Mouse (Mus musculus) midbrain, embryonic 15.5 days (tissue): Measurements from ENCODE around the gene Ankrd6. TPM values are rescaled to one million over a fixed set of nuclear protein-coding genes. Genes with fewer than 3 reads are reported as not detected.

Source experiments
- ATAC-seq: fragments of 200-750 bp; cut with Nextera tagmentation; replicated peaks from 2 replicates; pipeline ENCODE4 v1.8.0; 2017; ENCODE audit warnings: moderate TSS enrichment
- H3K27ac ChIP-seq: fragments of 300-500 bp; sonication (generic); 2 replicates; pipeline ENCODE4 v1.5.1; 2015; ENCODE audit warnings: mild to moderate bottlenecking, inconsistent platforms
- H3K27me3 ChIP-seq: fragments of 300-500 bp; sonication (generic); replicated peaks from 2 replicates; pipeline ENCODE4 v1.6.1; 2015; ENCODE audit warnings: inconsistent platforms
- H3K36me3 ChIP-seq: fragments of 300-500 bp; sonication (generic); replicated peaks from 2 replicates; pipeline ENCODE4 v1.6.1; 2015; ENCODE audit warnings: inconsistent platforms
- H3K4me1 ChIP-seq: fragments of 300-500 bp; sonication (generic); 2 replicates; pipeline ENCODE4 v1.6.1; 2015; ENCODE audit warnings: inconsistent platforms
- H3K4me2 ChIP-seq: fragments of 300-500 bp; sonication (generic); 2 replicates; pipeline ENCODE4 v1.6.1; 2015; ENCODE audit warnings: inconsistent platforms, mild to moderate bottlenecking, moderate library complexity
- H3K4me3 ChIP-seq: fragments of 300-500 bp; sonication (generic); 2 replicates; pipeline ENCODE4 v1.5.1; 2015; ENCODE audit warnings: mild to moderate bottlenecking, inconsistent platforms
- H3K9ac ChIP-seq: fragments of 300-500 bp; sonication (generic); 2 replicates; pipeline ENCODE4 v1.6.1; 2015; ENCODE audit warnings: mild to moderate bottlenecking, inconsistent platforms
- H3K9me3 ChIP-seq: fragments of 300-500 bp; sonication (generic); 2 replicates; pipeline ENCODE4 v1.6.1; 2016; ENCODE audit warnings: inconsistent platforms
- WGBS: fragments of 180-500 bp; shearing (Covaris S2); methylation state at CpG from one replicate; pipeline ENCODE4 v1.1.7; 2015; ENCODE audit warnings: mixed read lengths; 5-methylcytosine and 5-hydroxymethylcytosine counted together
- polyA plus RNA-seq: library from polyadenylated mRNA; unstranded; fragments of >200 nt; fragmentation: Nextera tagmentation; extraction: Ambion mirVana; gene quantifications from 2 replicates; pipeline ENCODE4 v1.2.1, GENCODE M21; 2015

The Ankrd6 gene
- polyA plus RNA-seq, 1 experiment from 2014 or later, result 32.4 TPM

DNA sequence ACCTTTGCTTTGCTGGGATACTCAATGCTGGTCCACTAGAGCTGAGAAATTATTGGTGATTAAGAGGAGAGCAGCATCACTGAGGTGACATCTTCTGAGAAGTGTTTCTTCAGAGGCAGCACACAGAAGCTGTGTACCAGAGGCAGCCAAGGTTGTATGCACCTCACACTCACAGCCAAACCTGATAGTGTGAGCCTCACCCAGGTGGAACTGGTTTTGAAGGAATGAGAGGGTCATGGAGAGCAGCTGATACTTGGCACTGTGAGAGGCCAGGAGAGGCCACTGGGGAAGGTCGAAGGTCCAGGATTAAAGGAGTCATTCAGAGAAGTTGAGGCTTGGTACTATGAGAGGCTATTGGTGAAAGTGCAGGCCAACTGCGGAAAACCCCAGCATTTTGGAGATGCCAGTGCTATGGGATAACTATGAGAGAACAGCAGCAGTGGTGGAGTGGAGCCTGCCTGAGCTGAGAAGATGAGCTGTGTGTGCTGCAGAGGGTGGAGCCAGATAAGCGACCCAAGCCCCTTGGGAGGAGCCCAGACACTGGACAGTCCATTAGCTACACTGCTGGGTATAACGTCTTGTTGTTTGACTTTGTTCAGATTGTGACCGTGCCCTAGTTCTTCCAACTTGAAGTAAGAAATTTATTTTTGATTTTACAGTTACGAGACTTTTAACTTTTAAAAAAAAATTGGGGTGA, 33.8 kb downstream of the Ankrd6 start:
- 0 out of 2 replicates have a peak overlapping the region, but pooled peaks have one; percentile 45 for H3K27ac ChIP-seq
- H3K9ac ChIP-seq, result no peak overlapping the region
- peaks cover 32% of the 10 kb centered on the region for H3K4me1 ChIP-seq
- 56% methylated on average over 6 of the region's 6 CpGs for WGBS
- H3K4me2 ChIP-seq, result no peak overlapping the region
- ATAC-seq, result no peak
- H3K9me3 ChIP-seq, result no peaks in the 10 kb centered on the region
- H3K27me3 ChIP-seq, result no peaks in the 10 kb centered on the region
- no peak overlapping the region for H3K4me3 ChIP-seq
- no peaks in the 10 kb centered on the region for H3K36me3 ChIP-seq

DNA sequence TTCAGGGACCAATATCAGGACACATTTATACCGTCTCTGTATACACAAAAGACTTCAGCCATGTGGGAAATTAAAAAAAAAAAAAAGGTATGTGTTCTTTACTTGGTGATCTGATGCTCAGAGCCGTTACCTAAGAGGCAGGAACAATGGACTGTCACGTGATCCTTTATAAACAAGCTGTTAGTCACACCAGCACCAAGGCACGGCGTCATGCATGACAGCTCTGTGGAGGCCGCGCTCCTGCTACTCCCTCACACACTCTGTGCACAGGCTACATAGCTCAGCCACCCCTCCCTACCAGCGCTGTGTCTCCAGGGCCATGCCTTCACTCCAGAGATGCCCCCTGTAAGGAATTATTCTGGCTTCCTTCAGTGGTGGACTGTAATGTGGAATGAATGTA, 34.7 kb downstream of the Ankrd6 start:
- Histone ChIP-seq H3K4me2 (0 out of 2 replicates have a peak overlapping the region, but pooled peaks have one; percentile 1), H3K4me1 (peaks cover 24% of the 10 kb centered on the region)

DNA sequence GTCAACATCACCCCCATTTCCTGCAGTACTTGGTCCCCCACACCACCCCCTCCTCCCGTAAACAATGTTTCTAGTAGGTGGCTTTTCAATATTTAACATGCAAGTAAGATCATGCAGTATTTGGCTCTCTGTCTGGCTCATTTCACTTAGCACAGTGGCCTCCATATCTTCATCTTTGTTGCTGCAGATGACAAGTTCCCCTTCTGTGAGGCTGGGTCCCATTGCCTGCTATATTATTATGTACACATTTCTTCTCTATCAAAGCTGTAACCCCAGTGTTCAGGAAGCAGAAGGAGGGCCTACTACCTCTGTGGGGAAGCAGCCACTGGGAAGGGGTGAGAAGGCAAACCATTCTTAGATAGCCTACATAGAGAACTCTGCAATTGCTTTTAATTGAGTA, 40.6 kb downstream of the Ankrd6 start:
- Histone ChIP-seq H3K9me3 (no peaks in the 10 kb centered on the region), H3K36me3 (no peaks in the 10 kb centered on the region), H3K4me1 (no peaks in the 10 kb centered on the region), H3K4me3 (no peak overlapping the region), H3K9ac (no peak overlapping the region), H3K27me3 (no peaks in the 10 kb centered on the region), H3K27ac (no peak overlapping the region), H3K4me2 (no peak overlapping the region)
- no peak for ATAC-seq
- 91% methylated on average over 1 of the region's 1 CpGs for WGBS

More for the DNA sequence above, 34.7 kb downstream of the Ankrd6 start:
- Histone ChIP-seq H3K4me3 (no peak overlapping the region), H3K9me3 (no peaks in the 10 kb centered on the region), H3K36me3 (no peaks in the 10 kb centered on the region), H3K9ac (no peak overlapping the region), H3K27ac (peak overlapping the region; percentile 45; the same call in 1 of the 2 replicates), H3K27me3 (no peaks in the 10 kb centered on the region)
- WGBS, result 20% methylated on average over 8 of the region's 8 CpGs
- peak; percentile 81 for ATAC-seq

DNA sequence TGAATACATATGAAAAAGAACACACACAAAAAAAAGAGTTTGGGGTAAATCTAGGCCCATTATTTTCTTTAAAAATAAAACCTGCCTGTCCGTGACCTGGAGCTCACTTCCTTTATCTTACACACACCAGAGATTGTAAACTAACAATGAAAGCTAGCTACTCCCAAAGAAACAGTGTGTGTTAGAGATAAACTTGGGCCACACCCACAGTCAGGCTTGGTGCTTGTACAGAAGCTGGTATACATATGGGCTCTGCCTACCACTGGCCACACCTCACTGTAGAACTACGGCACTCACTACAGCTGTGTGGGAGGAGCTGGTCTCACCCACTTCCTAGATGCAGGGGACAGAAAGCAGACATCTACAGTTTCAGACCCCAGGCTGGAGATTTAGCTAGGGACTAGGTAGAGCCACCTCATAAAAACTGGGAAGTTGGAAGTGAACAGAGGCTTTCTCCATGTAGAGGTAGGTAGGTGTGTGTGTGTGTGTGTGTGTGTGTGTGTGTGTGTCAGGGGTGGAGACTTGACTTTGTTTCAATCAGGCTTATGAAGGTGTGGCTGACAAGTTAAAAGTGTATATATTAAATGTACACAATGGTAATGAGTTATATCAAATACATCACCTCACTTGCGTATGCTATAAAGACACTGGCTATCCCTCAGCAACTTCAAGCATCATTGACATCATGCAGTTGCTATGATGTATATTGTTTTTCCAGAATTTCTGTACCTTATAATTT, 41.2 kb downstream of the Ankrd6 start:
- ATAC-seq, result no peak
- no peaks in the 10 kb centered on the region for H3K36me3 ChIP-seq
- H3K27me3 ChIP-seq, result no peaks in the 10 kb centered on the region
- H3K9me3 ChIP-seq, result no peaks in the 10 kb centered on the region
- no peak overlapping the region for H3K27ac ChIP-seq
- no peak overlapping the region for H3K4me3 ChIP-seq
- H3K9ac ChIP-seq, result no peak overlapping the region
- no peak overlapping the region for H3K4me2 ChIP-seq
- WGBS, result 87% methylated on average over 3 of the region's 3 CpGs
- H3K4me1 ChIP-seq, result no peaks in the 10 kb centered on the region

DNA sequence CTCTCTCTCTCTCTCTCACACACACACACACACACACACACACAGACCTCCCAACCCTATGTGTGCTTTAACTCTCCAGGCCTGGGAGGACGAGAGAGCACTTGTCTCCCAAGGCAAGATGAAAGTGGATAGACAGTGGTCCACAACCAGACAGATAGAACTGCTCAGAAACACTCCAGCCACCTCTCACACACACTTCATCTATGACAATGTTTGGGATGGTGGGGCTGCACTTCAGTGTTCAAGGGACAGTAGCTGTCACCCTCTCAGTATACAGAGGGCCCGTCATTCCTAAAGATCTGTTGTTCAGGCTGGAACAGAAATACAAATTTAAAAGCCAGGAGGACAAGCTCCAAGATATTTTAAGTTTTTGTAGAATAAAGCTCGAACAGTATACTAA, 43.0 kb downstream of the Ankrd6 start:
- Histone ChIP-seq H3K27ac (no peak overlapping the region), H3K27me3 (no peaks in the 10 kb centered on the region), H3K9ac (no peak overlapping the region), H3K4me2 (no peak overlapping the region), H3K9me3 (no peaks in the 10 kb centered on the region), H3K4me3 (no peak overlapping the region), H3K36me3 (no peaks in the 10 kb centered on the region), H3K4me1 (no peaks in the 10 kb centered on the region)
- ATAC-seq, result no peak
- WGBS, result 93% methylated on average over 3 of the region's 3 CpGs

DNA sequence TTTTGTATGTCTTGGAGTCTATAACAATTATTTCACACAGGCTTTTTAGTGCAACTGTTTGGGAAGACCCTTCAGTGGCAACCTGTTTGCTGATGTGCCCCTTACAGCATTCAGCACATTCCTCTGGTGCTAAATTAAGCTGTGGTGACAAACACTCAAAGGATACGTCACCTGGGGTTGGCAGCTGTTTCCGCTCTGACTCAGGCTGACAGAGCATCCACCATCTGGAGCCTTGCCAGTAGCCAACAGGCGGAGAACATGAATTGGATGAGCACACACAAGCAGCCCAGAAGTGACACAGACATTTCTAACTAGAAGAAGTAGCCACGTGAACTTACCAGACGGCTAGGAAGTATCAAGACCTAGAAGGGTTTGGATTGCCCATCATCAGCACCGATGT, 44.0 kb downstream of the Ankrd6 start:
- Histone ChIP-seq H3K27me3 (no peaks in the 10 kb centered on the region), H3K4me1 (no peaks in the 10 kb centered on the region), H3K4me3 (no peak overlapping the region), H3K9me3 (no peaks in the 10 kb centered on the region), H3K27ac (no peak overlapping the region), H3K4me2 (no peak overlapping the region), H3K9ac (no peak overlapping the region), H3K36me3 (no peaks in the 10 kb centered on the region)
- ATAC-seq, result no peak
- 68% methylated on average over 6 of the region's 6 CpGs for WGBS

DNA sequence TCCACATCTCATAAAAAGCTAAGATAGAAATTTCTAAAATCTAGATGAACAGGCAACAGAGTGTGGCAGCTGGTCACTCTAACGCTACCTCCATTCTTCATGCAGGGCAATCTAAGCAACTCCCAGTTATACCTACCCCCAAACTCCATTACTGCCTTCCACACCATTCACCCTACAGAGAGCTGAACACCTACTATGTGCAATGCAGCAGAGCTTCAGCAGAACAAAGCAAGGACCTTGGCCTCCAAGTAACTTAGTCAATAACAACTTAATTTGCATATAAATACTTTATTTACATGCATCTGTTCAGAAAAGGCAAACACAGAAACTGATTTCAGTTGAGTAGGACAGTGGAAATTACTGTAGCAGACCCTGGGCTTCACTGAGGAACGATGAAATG, 44.7 kb downstream of the Ankrd6 start:
- Histone ChIP-seq H3K4me2 (no peak overlapping the region), H3K27me3 (no peaks in the 10 kb centered on the region), H3K4me3 (no peak overlapping the region), H3K9ac (no peak overlapping the region), H3K4me1 (no peaks in the 10 kb centered on the region), H3K36me3 (no peaks in the 10 kb centered on the region), H3K27ac (no peak overlapping the region), H3K9me3 (no peaks in the 10 kb centered on the region)
- WGBS, result 92% methylated on average over 2 of the region's 2 CpGs
- ATAC-seq, result no peak

DNA sequence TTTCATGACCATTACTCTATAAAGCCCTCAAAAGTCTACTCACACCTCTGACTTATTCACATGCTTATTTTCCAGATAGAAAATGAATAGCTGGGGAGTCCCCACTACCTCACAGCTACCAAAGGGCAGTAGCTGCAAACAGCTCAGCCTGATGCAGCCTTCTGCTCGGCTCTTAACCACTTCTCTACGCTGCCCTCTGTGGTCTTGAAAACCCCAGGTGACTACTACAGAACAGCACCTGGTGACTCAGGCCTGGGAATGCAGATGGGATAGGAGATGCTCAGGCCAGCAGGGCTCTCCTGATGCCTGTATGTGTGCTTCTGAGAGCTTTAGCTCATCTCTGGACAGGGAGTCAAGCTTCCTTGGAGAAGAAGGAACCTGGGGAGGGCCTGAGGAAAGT, 45.3 kb downstream of the Ankrd6 start:
- no peak for ATAC-seq
- Histone ChIP-seq H3K27me3 (no peaks in the 10 kb centered on the region), H3K9me3 (no peaks in the 10 kb centered on the region), H3K4me2 (no peak overlapping the region), H3K4me3 (no peak overlapping the region), H3K27ac (no peak overlapping the region), H3K36me3 (no peaks in the 10 kb centered on the region), H3K9ac (no peak overlapping the region), H3K4me1 (no peaks in the 10 kb centered on the region)
- 79% methylated on average over 2 of the region's 2 CpGs for WGBS

DNA sequence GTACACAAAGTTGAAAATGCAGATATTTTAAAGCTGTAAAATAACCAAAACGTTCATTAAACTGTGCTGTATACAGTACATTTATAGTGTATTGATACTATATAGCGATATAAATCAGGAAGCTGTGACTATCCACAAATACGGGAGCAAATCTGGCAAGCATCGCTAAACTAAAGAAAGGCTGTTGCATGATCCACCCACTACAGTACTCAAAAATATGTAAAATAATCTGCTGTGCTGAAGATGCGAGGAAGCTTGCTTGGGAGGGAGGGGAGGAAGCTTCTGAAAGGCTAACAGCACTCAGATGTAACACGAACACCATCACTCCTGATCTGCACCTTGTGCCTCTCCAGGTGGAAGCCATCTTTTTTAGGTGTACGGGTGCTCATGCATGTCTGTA, 46.8 kb downstream of the Ankrd6 start:
- Histone ChIP-seq H3K9ac (no peak overlapping the region), H3K4me2 (no peak overlapping the region), H3K4me3 (no peak overlapping the region), H3K4me1 (no peaks in the 10 kb centered on the region), H3K9me3 (no peaks in the 10 kb centered on the region), H3K36me3 (no peaks in the 10 kb centered on the region), H3K27me3 (no peaks in the 10 kb centered on the region), H3K27ac (no peak overlapping the region)
- ATAC-seq, result no peak
- 92% methylated on average over 7 of the region's 7 CpGs for WGBS

DNA sequence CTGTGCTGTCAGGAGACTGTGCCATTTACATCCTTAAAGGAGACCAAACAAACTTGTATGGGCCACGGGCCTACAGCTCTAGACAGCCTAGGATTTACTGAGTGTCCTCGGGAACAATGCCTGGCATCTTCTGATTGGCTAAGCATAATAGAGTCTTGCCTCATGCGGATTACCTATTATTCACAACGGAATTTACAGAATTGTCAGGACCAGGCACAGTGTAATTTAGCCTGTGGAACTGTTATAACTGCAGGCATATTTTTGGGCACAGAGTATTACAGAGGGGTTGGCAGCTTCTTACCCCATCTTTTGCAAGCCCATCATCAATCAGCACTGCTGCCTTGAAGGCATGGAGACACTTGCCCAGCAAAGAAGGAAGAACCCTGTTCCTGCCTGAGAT, 51.6 kb downstream of the Ankrd6 start:
- 30% methylated on average over 4 of the region's 4 CpGs for WGBS
- H3K27me3 ChIP-seq, result no peaks in the 10 kb centered on the region
- no peaks in the 10 kb centered on the region for H3K36me3 ChIP-seq
- H3K4me1 ChIP-seq, result no peaks in the 10 kb centered on the region
- H3K4me3 ChIP-seq, result no peak overlapping the region
- H3K9me3 ChIP-seq, result peaks cover under 1% of the 10 kb centered on the region
- no peak for ATAC-seq
- H3K27ac ChIP-seq, result no peak overlapping the region
- no peak overlapping the region for H3K4me2 ChIP-seq
- no peak overlapping the region for H3K9ac ChIP-seq

DNA sequence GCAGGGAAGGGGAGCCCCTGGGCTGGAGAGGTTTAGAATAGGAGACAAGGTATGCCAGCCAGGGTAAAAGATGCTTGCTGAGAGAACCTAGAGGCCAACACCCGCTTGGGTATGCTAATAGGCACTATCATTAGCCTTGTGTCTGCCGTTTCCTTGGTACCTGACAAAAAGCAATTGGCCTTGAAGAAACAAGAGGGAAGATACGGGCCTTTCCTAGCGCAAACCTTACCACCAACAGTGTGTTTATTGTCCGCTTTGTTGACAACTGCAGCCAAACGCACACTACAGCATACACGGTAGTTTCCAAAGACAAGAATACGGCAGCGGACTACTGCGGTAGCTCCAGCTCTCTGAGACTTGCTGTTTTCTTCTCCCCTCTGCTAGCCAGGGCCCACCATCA, 59.3 kb downstream of the Ankrd6 start:
- Histone ChIP-seq H3K27me3 (no peaks in the 10 kb centered on the region), H3K4me2 (no peak overlapping the region), H3K4me1 (peaks cover 6% of the 10 kb centered on the region; the same call in 1 of the 2 replicates), H3K4me3 (no peak overlapping the region), H3K36me3 (no peaks in the 10 kb centered on the region), H3K9ac (no peak overlapping the region), H3K9me3 (peaks cover 5% of the 10 kb centered on the region), H3K27ac (no peak overlapping the region)
- ATAC-seq, result no peak
- WGBS, result 76% methylated on average over 10 of the region's 10 CpGs

DNA sequence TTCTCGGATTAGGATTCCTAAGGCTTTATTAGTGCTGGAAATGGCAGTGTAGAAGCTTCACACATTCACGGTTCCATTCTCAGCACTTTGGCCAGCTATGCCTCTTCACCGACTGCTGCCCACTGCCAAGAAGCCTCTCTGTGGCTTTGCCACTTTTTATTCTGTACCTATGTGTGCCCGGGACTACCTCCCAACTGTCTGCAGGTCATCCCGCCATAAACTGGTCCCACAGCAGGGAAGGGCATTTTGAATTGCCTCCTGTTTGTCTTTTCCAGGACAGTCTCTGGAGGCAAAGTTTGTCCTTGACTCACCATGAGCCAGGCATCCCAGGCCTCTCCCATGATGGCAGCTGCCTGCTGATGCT, 59.9 kb downstream of the Ankrd6 start:
- Histone ChIP-seq H3K27ac (0 out of 2 replicates have a peak overlapping the region, but pooled peaks have one; percentile 51), H3K4me1 (peaks cover 6% of the 10 kb centered on the region; the same call in 1 of the 2 replicates), H3K4me3 (no peak overlapping the region), H3K4me2 (no peak overlapping the region), H3K36me3 (no peaks in the 10 kb centered on the region), H3K27me3 (no peaks in the 10 kb centered on the region), H3K9me3 (peaks cover 5% of the 10 kb centered on the region), H3K9ac (no peak overlapping the region)
- ATAC-seq, result no peak
- WGBS, result 80% methylated on average over 5 of the region's 5 CpGs
